Mouse (Mus musculus) heart, postnatal 0 days (tissue): ENCODE results near the gene Gzmm.
A peak's percentile ranks its signal among the peaks of the same experiment; 100 is the strongest.

Source experiments
- CTCF ChIP-seq: IDR thresholded peaks from 2 replicates; pipeline ENCODE4 v1.5.1; 2016; ENCODE audit warnings: antibody characterized with exemption, control low read depth, low read depth
- EP300 ChIP-seq: IDR thresholded peaks from 2 replicates; pipeline ENCODE4 v1.6.1; 2016; ENCODE audit warnings: antibody characterized with exemption, low read depth

DNA sequence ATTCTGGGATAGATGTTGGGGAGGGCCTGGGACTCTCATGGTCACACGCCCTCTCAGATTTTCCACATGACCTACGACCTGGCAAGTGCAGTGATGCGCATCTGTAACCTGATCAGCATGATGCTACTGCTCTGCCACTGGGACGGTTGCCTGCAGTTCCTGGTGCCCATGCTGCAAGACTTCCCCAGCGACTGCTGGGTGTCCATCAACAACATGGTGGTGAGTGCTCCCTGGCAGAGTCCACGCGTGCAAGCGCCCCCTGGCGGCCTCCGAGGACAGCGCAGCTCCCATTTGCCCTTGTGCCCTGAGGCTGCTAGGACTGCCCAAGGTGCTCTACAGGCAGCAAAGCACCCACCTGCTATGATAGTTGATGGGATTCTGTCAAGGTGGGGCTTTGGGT is 37.3 kb downstream of the Gzmm start:
- TF ChIP-seq CTCF (peak; percentile 44), EP300 (no peak)
